Mouse (Mus musculus) spleen, adult 2 months (tissue): ENCODE data around the gene Dars2.

Experiments used
- CTCF ChIP-seq: fragments of 200-500 bp; IDR thresholded peaks from 2 replicates; pipeline ENCODE4 v1.5.1; 2011; ENCODE audit warnings: mild to moderate bottlenecking, inconsistent platforms; ENCODE audit not compliant: insufficient read depth, insufficient read length, insufficient replicate concordance; ENCODE audit errors: extremely low read depth
- POLR2A ChIP-seq: fragments of 200-500 bp; IDR thresholded peaks from 2 replicates; pipeline ENCODE4 v1.6.1; 2011; ENCODE audit warnings: low read depth, low read length, inconsistent platforms

- TF ChIP-seq POLR2A (no peak), CTCF (no peak)
Measured at GRCm38 (mm10) chr1:161020051-161020450, 50.4 kb downstream of the Dars2 start.
